Mouse (Mus musculus) adrenal gland, postnatal 14 days (tissue): ENCODE data around the gene Adgrl3. TPM values are rescaled to one million over a fixed set of nuclear protein-coding genes. Genes with fewer than 3 reads are reported as not detected.
A peak's percentile ranks its signal among the peaks of the same experiment; 100 is the strongest.

Source experiments
- DNase-seq: peaks from one replicate; pipeline ENCODE4 v3.0.0; 2021; ENCODE audit warnings: mixed read lengths
- total RNA-seq: library from RNA; stranded (reverse); gene quantifications from 2 replicates; pipeline ENCODE4 v1.2.3, GENCODE M21; 2021

The Adgrl3 gene
- total RNA-seq, 1 experiment from 2014 or later = 6.0 TPM

DNA sequence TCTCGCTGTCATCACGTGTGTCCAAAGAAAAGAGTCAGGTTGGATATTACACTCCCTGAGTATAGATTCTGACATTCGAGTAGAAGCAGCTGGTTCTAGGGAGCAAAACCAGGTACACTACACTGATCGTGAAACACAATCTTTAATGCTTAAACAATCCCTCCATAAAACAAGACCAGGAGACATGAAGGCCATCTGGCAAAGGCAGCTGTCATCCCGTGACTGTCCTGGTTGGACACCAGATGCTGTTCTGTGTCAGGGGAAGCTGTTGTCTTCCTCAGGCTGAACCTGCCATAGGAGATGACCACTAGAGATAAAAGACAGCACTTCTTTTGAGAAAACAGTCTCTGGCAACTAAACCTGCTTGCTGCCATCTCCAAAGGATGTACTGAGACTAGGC lies 228.8 kb downstream of the Adgrl3 start:
- DNase-seq = peak; percentile 4

- no peak for DNase-seq
Observed at GRCm38 (mm10) chr5:81256091-81256490, 236.2 kb downstream of the Adgrl3 start.

- DNase-seq = no peak
Observed at GRCm38 (mm10) chr5:81269689-81270088, 249.8 kb downstream of the Adgrl3 start.

GRCm38 (mm10) chr5:81275346-81276047 lies 255.6 kb downstream of the Adgrl3 start:
- DNase-seq = no peak

- DNase-seq = no peak
Observed at GRCm38 (mm10) chr5:81279246-81279645, 259.3 kb downstream of the Adgrl3 start.

- DNase-seq = no peak
Observed at GRCm38 (mm10) chr5:81285643-81286042, 265.7 kb downstream of the Adgrl3 start.

DNA sequence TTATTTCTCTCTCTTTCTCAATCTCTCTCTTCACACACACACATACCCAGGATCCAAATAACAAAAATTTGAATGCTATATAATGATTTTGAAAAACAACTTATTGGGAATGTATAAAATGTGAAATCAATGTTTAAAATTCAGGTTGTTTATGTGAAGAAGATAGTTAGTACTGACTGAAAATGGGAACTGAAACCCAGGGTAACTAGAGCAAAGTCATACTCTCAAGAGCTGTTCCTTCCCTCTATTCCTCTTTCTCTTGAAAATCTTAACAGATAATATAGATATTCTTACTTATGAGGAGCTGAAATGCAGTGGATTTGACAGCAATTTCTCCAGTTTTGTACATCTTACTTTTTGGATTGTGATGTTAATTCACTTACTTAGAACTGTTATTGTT lies 281.9 kb downstream of the Adgrl3 start:
- DNase-seq = no peak

- no peak for DNase-seq
Observed at GRCm38 (mm10) chr5:81317406-81318112, 297.6 kb downstream of the Adgrl3 start.

DNA sequence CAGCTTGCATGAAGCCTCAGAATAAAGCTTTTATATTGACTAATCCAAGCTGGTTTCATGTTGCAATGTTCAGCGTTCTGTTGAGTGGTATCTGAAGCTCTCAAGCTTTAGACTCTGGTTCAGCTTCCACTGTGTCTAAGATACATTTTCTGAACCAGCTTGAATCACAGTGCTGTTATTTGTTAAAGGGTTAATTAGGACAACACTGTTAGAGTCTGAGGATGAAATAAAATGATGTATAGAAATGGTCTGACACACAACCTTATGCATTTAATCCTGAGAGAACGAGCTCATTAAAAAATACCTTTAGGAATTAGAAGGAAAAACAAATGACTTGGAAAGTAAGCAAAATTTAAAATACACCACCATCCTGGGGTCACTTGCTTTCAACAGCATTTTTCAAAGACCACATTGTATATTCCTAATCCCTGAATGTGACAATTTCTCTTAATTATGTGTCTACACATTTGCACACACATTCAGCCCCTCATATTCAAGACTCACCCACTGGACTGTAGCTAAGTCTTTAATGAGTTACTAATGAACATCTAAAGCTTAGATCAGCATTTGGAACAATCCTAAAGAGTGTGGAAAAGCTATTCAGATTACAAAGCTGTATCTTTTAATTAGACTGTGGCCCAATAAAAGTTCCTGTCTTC lies 301.5 kb downstream of the Adgrl3 start:
- DNase-seq = no peak

GRCm38 (mm10) chr5:81322064-81322463 lies 302.1 kb downstream of the Adgrl3 start:
- no peak for DNase-seq

GRCm38 (mm10) chr5:81326916-81327315 lies 307.0 kb downstream of the Adgrl3 start:
- DNase-seq = no peak

DNA sequence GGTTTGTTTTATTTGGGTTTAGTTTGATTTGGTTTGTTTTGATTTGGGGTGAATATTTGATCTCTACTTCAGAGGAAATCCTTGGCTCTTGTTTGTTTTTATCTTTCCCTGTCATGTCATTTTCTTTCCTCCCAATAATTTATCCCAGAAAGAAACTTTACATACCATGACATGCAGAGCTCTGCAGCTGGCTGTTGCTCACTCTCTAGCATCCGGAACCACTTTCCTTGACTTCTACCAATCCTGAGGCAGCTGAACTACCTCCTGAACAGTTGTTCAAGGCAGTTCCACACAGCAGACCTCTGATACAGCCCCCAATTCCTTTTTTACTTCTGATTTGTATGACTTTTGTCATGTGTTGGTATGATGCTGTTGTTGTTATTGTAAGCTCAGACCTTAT lies 307.5 kb downstream of the Adgrl3 start:
- DNase-seq = no peak

GRCm38 (mm10) chr5:81329571-81329971 lies 309.6 kb downstream of the Adgrl3 start:
- DNase-seq = no peak

GRCm38 (mm10) chr5:81344330-81344729 lies 324.4 kb downstream of the Adgrl3 start:
- DNase-seq = peak; percentile 5

GRCm38 (mm10) chr5:81345096-81345435 lies 325.1 kb downstream of the Adgrl3 start:
- no peak for DNase-seq

DNA sequence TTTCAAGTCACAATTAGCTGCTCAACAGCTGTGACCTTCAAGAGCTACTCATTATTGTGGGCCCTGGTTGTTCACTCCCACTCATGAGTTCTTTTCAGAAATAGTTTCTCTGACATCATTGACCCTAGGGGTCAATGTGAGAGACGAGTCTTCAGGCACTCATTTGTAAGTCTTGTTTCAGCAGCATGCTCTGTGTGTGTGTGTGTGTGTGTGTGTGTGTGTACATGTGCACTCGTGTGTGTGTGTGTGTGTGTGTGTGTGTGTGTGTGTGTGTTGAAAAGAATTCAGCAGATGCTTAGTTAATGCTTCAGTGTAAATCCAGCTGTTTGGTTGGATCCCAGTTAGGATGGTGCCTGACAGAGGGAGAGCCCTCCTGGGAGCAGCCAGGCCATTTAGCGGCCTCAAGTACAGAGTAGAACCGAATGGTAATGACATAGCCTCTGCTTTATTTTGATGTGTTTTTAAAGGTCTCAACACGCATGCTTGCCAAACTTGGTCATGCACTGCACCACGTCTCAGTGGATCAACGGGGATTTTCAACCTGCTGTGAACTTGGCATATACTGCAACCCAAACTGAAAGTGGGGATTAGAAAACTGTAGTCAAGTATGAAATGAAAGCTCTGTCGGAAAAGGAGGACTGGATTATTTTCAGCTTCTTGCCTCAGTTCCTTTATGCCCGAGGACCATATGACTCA lies 325.6 kb downstream of the Adgrl3 start:
- no peak for DNase-seq

DNA sequence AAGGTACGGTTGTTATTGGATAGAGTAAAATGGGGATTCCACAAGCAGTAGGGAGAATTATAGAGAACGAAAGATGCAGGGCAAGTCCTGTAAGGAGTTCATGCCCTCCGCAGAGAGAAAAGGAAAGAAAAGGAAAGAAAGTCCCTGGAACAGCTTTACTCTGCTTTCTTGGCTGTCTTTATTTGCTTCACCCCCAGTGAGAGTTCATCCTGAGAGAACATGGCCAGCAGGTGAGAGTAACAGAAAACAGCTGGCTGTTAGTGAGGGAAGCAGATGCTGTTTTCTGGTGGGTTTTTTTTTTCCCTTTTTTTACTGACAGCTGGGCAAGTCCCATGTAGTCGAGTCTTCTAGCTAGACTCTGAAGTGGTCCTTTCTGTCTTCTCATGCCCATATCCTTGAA lies 327.6 kb downstream of the Adgrl3 start:
- no peak for DNase-seq

- DNase-seq = no peak
Observed at GRCm38 (mm10) chr5:81359560-81359959, 339.6 kb downstream of the Adgrl3 start.

DNA sequence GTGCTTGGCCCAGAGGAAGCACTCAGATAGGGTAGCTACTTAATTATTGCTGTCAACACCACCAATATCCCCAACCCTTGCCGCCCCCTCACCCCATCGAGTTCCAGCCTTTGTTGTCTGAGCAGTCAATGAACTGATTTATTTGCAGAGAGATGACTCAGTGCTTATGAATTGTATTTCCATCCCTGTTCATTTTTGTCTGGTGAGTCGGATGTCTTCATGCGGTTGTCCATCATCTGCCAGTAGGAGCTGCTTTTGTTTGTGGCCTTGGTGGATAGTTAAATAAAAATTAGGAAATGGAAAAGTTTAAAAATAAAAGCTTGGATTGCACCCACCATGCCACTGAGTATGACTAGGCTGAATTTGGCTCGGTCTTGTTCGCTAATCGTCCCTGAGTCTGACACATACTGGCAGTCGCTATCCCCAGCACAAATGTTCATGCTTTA lies 344.3 kb downstream of the Adgrl3 start:
- peak; percentile 38 for DNase-seq

DNA sequence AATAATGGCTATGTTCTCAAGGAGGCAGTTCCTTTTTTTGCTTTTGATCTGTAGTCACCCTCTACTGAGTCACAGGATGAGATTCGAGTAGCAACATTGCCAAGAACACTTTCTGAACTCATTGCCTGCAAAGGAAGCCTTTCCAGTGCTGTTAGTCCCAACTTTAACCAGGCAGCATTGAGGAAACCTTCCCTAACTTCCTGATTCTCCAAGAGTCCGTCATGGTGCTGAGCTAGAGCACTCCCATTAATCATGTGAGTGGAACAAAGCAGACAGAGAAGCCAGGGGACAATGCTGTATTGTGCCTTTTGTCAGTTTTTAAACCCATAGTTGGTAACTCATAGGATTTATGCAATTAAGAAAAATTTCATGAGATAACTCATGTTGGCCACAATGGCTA lies 345.3 kb downstream of the Adgrl3 start:
- no peak for DNase-seq

DNA sequence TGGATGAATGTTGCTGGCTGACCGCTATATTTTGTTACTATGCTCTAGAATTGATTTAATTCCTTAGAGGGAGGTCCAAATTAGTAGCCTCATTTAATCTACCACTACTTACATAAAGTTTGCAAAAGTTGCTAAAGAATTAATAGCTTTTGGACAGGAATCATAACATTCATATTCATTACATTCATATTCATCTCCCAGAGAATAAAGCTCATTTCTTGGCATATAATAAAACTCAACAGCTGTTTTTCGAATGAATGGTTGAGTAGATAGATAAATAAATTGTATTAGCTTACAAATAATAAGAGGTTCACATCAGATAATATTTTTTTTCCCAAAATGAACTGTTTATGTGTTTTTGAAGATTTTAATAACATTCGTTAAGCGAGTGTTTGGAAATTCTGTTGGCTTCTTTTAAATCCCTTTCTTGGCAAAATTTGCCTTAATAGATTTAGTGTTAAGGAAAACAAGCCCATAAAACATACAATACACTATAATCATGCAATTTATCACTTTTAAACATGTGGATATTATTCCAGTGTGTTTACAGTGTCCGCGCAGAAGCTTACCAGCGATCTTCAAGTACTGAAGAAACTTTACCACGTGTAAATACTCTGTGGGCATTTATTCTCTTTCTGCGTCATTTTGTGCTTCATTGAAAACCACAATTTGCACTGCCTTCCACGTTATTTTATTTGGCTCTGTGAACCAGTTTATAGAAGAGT lies 350.4 kb downstream of the Adgrl3 start:
- DNase-seq = no peak

DNA sequence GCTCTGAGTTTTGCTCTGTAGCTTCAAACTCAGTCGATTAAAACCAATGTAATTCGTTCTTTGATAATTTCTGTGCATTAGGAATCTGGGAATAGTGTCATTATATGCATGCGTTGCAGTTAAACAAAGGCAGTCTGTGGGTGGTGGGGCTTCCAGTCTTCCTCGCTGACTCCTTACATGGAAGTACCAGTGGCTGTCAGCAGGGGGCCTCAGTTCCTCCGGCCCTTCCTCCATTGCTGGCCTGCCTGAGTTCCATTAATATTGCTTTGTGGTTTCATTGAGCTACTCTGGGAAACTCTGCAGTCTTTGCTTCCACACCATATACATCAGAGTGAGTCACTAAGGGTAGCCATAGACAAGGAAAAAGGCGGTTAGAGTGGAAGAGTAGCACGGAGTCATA lies 356.1 kb downstream of the Adgrl3 start:
- no peak for DNase-seq
